Mouse (Mus musculus) thymus, adult 2 months (tissue): ENCODE measurements at regions not wholly inside any gene's neighbourhood (a gene's known extent, or its start where the extent isn't known, plus 50 kb on each side); places are given as distances from the start of the nearest gene placed in this dataset.

Experiments used
- CTCF ChIP-seq: fragments of 200-500 bp; IDR thresholded peaks from 2 replicates; pipeline ENCODE4 v1.5.1; 2012; ENCODE audit warnings: mild to moderate bottlenecking, control low read depth, low read length, moderate library complexity, borderline replicate concordance; ENCODE audit not compliant: control insufficient read depth, poor library complexity, insufficient read depth; ENCODE audit errors: extremely low read depth
- POLR2A ChIP-seq: fragments of 200-500 bp; IDR thresholded peaks from 2 replicates; pipeline ENCODE4 v1.6.1; 2012; ENCODE audit warnings: mild to moderate bottlenecking, low read length, control low read depth, moderate library complexity; ENCODE audit not compliant: control insufficient read depth, poor library complexity, insufficient read depth; ENCODE audit errors: extremely low read depth

- TF ChIP-seq POLR2A, result no peak
- no peak for TF ChIP-seq CTCF
Observed at GRCm38 (mm10) chr13:44372361-44372877, 356.9 kb upstream of the Jarid2 start.
